Mouse (Mus musculus) MN1 (cell line): ENCODE measurements around the gene Capn1.

Experiments used
- DNase-seq: peaks from one replicate; pipeline ENCODE4 v3.0.0-alpha.2; 2016; ENCODE audit warnings: low spot score

The Capn1 gene

DNA sequence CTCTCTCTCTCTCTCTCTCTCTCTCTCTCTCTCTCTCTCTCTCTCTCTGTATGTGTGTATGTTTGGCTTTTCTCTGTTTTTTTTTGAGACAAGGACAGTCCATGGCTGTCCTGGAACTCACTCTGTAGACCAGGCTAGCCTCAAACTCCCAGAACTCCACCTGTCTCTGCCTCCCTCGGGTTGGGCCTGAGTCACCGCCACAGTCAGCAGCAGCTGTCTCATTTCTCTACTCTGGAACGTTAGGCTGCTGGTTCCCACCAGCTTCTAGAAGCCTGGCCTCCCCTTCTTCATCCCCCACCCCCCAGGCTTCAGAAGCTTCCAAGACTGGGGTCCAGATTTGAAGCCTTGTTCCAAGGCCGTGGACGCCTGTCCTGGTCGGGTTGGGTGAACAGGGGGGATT lies 26.1 kb downstream of the Capn1 start:
- DNase-seq: no peak

DNA sequence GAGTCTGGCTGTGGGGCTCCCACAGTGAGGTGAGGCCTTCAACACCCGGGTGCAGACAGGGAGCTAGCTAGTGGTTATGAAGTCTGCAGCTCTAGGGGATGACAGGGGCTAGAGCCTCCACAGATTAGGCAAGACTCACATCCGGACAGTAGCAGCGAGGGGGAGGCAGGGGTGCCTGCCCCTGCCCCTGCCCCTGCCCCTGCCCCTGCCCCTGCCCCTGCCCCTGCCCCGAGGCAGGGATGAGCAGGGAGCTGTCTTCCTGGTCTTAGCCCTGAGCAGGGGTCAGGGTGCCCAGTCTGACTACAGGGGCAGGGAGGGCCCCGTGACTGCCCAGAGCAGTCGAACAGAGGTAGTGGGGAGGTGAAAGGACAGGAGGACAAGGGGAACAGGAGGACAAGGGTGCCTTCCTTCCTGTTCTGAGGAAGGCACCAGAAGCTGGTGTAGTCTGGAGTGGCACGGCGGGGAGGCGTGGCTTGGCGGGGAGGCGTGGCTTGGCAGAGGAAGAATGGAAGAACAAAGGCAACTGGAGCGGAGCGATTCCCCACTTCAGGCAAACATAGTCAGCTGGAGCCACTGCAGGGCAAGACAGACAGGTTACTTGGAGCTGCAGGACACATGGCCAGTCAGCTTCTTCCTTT lies 26.8 kb downstream of the Capn1 start:
- DNase-seq: peak; percentile 78

DNA sequence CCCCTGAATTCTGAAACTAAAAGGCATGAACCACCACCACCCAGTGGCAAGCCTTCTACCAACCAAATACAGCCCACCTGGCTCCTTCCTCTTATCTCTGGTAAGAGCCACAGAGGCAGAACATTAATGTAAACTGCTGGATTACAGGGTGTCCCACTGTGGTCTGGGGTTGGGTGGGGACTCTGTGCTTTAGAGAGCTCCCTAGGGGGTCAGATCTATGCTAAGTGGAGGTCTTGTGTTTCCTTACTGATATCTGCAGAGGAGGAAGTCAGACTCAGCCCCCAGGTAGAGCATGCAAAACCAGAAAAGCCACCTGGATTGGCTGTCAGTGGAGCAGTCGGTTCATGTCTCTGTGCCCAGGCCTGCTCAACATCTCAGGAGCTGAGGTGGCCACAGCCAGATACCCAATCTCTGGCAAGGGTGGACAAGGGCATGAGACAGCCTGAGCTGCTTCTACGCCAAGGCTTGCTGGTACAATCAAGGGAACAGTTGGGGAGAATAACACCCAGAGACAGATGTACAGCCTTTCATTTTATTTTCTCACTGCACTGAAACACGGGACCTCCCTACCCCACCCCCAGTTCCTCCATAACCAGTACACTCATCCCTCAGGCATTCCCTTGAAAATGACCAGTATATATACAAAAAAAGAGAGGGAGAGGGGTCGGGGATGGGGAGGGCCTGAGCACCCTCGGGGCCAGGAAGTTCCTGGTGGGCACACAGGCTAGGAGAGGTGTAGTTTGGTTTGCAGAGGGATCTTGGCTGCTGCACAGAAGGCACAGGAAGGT lies 27.5 kb downstream of the Capn1 start:
- DNase-seq: no peak

DNA sequence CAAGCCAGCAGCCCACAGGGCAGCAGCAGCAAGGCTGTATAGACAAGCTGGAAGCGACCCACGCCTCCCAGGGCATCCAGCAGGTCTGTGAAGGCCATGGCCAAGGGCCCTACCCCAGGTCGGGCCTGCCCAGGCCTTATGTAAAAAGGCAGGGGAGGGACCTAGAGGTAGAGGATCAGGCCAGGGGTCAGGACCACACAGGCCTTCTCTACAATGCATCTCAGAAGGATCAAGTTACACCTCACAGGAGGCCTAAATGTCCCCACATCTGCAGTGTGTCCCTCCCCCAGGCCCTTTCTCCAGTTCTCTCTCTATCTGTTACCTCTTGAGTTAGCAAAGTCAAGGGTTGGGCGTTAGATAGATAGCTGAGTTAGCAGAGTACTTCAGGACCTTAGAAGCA lies 29.7 kb downstream of the Capn1 start, which contains the start of gene Slc22a20:
Slc22a20 (minus strand) TSS at position 101 of the 400 bp plus-strand sequence.
- no peak for DNase-seq

DNA sequence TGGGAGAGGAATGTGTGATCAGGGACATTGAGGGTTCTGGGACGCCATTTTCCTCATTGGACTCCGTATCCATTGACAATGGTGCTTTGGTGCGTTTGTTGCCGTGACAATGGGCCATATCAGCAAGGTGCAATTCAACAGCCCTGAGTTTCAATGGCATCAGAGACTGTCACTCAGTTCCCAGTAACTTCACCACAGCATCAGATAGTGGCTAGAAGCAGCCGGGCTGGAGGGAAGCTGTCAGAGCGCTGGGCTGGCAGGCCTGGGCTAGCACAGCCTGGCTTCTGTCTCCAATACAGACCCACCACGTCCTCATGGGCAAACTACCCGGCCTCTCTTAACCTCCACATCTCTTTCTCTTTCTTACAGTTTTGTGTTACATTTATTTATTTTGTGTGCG lies 35.2 kb downstream of the Capn1 start:
- no peak for DNase-seq

DNA sequence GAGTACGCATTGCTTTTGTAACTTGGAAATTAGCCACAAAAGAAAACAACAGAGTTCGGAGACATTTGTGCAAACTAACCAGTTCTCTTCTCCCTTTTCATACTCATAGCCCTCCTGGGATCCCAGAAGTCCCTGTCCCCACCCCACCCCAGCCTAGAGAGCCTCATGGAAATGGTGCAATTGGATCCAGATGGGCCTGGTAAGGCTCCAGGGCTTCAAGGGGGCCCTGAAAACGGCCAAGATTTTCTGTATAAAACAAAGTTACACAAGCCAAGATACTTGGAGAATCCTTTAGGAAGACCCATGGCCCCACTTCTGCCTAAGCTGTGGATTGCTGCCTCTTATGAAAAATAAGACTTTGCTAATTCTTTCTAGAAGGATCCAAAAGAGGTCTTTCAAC lies 38.0 kb downstream of the Capn1 start:
- no peak for DNase-seq

DNA sequence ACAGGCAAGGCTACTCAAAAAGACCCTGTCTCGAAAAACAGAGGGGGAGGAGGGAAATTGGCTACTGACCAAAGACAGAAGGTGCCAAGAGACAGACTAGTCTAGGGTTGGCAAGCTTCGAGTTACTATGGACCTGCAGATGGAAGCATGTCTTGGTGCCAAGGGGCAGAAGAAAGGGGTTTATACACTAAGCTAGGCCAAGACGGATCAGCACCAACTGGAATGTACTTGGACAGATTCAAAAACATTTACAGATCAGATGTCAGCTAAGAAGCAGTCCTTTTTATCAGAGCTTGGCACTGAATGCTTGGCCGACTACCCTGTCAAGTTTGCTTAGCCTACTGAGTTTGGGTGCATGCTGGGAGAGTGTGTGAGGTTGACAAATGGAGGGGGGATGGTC lies 40.0 kb downstream of the Capn1 start:
- no peak for DNase-seq

DNA sequence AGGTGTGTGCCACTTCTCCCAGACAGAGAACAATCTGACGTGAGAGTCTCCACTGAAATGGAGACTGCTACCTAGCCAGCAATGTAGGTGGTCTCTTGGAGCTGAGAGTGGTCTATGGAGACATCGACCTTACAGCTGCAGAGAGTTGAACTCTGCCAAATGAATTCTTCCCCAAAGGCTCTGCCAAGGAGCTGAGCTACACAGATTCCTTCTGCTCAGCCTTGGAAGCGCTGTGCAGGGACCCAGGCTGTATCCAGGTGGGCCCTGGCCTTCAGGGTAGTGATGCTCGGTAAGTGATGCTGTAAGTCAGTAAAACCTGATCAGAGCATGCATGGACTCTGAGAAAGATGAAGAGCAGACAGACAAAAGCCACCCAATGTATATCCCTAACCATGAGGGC lies 40.6 kb downstream of the Capn1 start:
- no peak for DNase-seq

DNA sequence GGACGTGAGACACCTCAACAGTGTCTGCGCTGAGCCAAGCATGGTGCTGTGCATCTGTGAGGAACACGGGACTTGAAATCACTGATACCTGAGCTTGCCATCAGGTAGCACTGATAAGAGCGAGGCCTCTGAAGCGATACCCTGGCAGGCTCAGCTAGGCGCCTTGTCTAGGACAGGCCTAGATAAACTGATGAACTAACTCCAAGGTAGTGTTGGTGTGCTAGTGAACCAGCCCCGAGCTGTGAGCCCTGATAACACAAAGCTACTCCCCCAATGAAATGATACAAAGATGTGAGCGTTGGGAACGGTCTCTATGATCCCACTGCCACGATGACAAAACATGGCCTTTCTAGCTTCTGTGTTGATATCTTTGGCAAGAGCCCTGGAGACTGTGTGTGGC lies 48.0 kb downstream of the Capn1 start:
- DNase-seq: no peak

DNA sequence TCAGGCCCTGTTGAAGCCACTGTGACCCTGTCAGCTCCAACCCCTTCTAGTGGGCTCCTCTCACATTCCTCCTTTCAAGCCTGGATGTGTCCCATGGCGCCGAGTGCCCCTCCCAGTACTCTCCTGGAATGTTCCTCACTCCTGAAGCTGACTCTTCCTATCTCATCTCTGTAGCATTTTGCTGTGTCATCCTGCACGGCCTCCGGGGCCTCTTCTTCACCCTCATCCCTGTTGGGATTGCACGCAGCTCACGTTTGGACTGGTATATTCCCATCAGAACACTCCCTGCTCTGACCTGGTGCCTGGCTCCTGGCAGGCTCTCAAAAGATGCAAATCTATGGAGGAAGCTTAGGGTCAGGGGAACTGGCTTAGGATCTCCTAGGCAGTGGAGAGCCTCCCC lies 48.9 kb downstream of the Capn1 start:
- no peak for DNase-seq

DNA sequence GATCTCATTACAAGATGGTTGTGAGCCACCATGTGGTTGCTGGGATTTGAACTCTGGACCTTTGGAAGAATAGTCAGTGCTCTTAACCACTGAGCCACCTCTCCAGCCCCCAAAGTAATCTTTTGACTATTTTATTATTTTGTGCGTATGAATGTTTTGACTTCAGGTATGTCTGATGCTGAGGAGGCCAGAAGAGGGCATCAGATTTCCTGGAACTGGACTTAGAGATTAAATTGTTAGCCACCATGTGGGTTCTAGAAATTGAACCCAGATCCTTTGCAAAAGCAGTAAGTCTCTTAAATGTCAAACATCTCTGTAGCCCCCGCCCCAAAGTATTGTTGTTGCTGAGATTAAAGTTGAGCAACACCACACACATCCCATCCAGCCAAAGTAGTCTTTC lies 49.8 kb downstream of the Capn1 start:
- DNase-seq: no peak

DNA sequence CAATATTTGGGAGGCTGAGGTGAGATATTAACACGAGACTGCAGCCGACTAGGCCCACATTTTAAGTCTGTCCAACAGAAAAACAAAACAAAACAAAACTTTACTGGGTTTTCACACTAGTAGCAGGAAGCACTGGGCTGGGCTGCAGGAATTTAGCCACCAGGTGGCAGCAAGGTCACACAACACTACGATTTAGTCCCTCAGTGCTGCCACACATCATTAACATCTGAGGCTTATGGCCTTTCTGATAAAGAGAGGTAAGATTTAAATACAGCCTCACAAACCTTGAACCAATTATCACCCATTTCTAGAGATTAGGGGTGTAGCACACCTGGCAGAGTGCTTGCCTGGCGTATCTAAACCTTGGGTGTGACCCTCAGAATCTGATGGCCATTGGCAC lies 50.4 kb downstream of the Capn1 start:
- peak; percentile 82 for DNase-seq

DNA sequence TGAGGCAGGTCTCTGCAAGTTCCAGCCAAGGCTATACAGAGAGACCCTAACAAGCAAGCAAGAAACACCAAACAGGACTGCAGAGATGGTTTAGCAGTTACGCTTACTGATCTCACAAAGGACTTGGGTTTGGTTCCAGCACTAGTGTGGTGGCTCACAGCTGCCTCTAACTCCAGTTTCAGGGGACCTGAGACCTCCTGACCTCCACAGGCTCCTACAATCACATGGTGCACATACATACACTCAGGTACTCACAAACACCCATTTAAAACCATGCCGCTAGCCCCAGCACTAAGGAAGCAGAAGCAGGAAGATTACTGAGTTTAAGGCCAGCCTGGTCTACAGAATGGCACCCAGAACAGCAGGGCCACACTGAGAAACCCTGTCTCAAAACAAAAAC lies 50.9 kb downstream of the Capn1 start:
- no peak for DNase-seq

DNA sequence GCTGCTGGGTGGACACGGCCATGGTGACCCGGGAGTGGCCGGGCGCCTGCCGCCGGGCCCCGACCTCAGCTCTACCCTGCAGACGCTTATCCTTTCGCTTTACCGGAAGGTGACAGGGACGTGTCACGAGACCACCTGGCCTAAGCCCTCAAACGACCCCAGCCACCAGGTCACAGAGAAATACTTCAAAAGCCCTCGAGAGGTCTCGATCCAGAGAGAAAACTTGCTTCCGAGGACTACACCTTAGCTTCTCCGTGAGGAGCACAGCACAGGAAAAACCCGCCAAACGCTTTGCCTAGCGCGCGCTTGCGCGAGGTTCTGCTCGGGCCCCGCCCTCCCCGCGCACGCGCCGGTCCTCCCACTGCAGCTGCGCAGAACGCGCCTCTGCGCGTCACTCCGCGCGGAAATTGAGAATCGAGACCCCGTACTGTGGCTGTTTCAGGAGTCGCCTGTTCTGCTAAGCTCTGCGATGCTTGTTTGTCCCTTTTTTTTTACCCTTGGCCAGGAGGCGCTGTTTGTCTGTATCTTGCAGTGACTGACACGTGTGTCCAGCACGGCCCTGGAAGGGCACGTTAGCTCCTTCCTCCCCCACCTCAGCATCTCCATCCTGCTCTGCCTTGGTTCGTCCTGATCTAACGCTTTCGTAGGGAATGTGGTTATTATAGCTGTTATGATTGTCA lies 51.7 kb downstream of the Capn1 start, which contains the start of gene Pola2:
Pola2 (minus strand) TSS at position 320 of the 680 bp plus-strand sequence.
- peak; percentile 86 for DNase-seq

DNA sequence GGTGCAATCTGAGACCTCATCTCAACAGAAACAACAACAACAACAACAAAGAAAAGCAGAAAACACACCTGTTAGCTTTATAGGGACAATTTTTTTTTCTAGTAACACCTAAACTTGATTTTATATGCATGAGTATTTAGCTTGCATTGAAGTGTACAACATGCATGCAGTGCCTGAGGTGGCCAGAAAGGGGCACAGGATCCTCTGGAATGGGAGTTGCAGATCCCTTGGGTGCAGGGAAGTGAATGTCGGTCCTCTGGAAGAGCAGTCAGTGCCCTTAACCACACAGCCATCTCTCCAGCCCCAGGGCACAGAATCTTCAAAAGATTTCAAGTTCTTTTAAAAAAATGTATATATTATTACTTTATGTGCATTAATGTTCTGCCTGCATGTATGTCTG lies 53.0 kb downstream of the Capn1 start:
- peak; percentile 32 for DNase-seq

DNA sequence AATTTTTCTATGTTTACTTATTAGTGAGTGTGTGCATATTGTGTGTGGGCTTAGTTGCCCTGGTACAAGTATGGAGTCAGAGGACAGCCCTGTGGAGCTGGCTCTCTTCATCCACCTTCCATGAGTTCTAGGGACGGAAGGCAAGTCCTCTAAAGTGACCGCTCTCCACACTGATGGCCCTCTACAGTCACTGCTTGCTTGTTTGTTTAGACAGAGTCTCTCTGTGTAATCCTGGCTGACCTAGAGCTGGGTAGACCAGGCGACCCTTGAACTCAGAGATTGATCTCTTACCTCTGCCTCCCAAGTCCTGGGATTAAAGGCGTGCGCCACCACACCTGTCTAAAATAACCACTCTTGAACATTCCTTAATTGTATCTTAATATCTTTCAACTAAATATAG lies 58.3 kb downstream of the Capn1 start:
- no peak for DNase-seq

DNA sequence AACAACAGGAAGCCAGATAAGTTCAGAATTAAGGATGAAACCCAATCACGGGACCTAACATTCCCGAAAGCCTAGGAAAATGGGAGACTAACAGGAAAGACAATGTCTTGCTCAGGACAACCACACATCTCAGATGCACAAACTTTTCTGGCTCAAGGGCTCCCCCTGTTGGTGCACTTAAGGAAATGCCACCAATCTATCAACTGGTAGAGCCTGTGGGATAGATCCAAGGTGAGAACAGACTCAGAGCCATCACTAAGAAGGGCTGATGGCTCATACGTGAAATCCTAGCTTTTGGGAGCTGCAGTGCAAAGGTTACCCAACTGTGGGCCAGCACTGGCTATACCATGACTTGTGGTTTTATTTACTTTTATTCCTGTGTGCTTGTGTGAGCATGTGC lies 59.0 kb downstream of the Capn1 start:
- peak; percentile 82 for DNase-seq

DNA sequence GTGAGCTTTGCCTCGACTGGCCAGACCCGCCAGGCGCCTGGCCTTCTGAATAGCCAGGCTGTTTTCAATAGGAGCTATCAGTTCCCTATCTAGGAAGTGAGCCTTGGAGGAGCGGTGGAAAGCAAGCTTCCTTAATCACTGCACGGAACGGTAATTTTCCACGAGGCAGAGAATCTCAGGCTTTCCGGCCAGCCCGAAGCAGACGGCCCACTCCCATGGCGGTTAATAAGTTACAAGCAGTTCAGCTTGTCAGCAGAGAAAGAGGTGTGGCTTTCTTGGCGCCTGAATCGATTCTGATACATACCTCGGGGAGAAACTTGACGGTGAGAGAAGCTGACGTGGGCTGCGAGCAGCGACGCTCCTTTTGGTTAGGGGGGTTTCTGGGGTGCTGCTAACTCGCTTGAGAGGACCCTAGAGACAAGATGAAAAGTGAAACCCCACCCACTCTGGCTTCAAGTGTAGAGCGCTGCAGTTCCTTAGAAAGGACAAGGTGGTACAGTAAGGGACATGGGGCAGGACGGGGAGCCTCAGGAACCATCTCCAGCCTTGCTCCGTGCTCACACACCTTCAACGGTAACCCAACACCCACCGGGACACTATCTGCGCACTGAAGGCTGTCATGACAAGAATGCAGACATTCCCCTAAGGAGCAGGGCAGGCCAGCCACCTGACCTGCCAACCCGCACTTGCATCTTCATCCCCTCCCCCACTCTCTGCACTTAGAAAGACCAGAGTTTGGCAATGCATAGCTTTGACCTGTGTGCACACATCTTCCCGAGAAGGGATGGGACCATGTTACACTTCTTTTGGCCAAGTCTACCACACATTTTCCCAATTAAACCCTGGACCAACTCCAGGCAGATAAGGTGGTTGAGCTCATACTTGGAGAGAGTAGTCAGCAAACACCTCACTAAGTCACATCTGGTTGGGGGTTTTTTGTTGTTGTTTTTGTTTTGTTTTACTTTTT lies 59.7 kb downstream of the Capn1 start:
- peak; percentile 29 for DNase-seq

DNA sequence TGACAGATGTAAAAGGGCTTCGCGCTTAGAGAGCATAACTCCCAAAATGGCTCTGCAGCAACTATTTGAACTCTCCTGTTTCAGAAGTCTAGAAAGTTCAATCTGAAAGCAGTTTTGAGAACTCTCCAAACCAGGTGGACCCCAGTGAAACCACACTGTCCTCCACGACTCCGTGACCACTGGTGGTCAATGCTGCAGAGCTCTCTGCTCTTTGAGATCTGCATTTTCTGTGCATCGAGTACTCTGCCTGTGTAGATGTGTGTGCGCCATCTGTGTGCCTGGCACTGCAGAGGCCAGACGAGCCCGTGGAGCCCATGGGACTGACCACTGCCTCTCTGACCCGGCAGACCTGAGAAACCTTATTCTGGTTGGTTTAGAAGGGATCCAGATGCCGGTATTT lies 60.8 kb downstream of the Capn1 start:
- no peak for DNase-seq

DNA sequence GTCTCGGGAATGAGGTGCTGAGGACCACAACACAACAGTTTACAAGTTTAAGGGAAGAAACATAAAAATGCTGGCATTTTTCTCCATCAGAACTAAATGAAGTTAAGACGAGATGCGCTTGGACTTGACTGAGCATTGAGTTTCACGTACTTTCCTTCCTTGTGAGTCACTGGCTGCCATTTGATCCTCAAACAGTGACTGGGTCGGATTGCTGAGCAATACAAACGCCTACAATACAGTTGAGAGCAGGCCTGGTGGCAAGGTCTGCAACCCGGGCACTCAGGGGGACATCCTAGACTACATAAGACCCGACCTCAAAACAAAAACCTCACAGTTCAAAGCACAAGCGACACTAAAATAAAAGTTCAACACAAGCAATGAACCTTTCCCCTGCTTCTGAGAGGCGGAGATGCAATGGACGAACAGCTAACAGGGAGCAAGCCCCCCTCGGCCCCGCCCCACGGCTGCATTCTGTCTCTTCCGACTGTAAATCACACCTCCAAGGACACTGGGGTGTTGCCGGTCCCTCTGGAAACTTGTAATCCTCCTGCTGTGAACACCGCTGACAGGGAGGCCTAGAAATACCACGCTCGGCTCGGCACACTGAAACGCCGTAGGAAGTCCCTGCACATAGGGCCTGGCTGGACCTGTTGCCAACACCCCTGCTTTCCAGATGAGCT lies 61.5 kb downstream of the Capn1 start:
- DNase-seq: no peak

DNA sequence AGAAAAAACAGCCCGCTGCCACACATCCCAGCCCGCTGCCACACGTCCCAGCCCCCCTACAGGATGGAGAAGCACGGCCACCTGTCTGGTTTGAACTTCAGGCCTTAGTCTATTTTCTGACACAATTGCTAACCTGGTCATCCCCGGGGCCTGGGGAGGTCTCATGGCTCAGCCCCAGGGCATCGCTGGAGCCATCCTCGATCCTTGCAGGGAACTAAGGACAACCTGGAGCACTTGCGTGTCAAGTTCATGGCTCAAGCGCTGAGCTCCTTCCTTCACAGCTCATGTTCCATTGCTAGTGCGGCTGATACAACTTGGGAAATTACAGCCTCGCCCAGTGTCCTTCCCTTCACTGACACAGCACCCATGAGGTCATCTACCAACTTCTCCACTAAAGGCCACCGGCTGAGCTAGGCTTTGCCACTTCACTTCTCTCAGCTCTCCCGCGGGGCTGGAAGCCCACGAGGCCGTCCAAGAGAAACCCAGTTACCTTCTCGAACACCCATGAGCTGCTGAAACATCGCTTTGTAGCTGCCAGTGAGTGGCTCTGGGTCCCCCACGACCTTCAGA lies 62.4 kb downstream of the Capn1 start:
- no peak for DNase-seq
